Mouse (Mus musculus) retina, postnatal 7 days (tissue): Measurements from ENCODE around the gene Marveld3.

ENCODE experiments used
- DNase-seq: peaks from one replicate; pipeline ENCODE4 v3.0.0-alpha.2; 2012; ENCODE audit warnings: low read depth, low spot score

The Marveld3 gene

GRCm38 (mm10) chr8:109961693-109962367, at the start of gene Marveld3:
Marveld3 (minus strand) TSS chr8:109962203.
- DNase-seq, result peak; percentile 65

- peak; percentile 24 for DNase-seq
These were observed 48.9 kb upstream of the Marveld3 start for GRCm38 (mm10) chr8:110010868-110011267.

- no peak for DNase-seq
These were observed 47.0 kb upstream of the Marveld3 start for GRCm38 (mm10) chr8:110008995-110009446.

GRCm38 (mm10) chr8:110008228-110008994, 46.4 kb upstream of the Marveld3 start:
- DNase-seq, result no peak

GRCm38 (mm10) chr8:110006312-110007023, 44.5 kb upstream of the Marveld3 start:
- no peak for DNase-seq

- DNase-seq, result no peak
These were observed 42.3 kb upstream of the Marveld3 start for GRCm38 (mm10) chr8:110004300-110004699.

- DNase-seq, result no peak
These were observed 41.0 kb upstream of the Marveld3 start for GRCm38 (mm10) chr8:110002953-110003352.

- no peak for DNase-seq
These were observed 38.0 kb upstream of the Marveld3 start for GRCm38 (mm10) chr8:109999974-110000373.

- DNase-seq, result no peak
These were observed 36.1 kb upstream of the Marveld3 start for GRCm38 (mm10) chr8:109998066-109998465.

GRCm38 (mm10) chr8:109997381-109997780, 35.4 kb upstream of the Marveld3 start:
- DNase-seq, result no peak

- DNase-seq, result no peak
These were observed 30.9 kb upstream of the Marveld3 start for GRCm38 (mm10) chr8:109992951-109993350.

GRCm38 (mm10) chr8:109992166-109992565, 30.2 kb upstream of the Marveld3 start:
- DNase-seq, result no peak

- DNase-seq, result no peak
These were observed 28.2 kb upstream of the Marveld3 start, which contains the start of gene Tat for GRCm38 (mm10) chr8:109990224-109990623. Tat (plus strand) TSS chr8:109990437.

- DNase-seq, result no peak
These were observed 27.1 kb upstream of the Marveld3 start for GRCm38 (mm10) chr8:109989151-109989550.

GRCm38 (mm10) chr8:109987776-109988175, 25.8 kb upstream of the Marveld3 start:
- DNase-seq, result no peak

- DNase-seq, result no peak
These were observed 24.4 kb upstream of the Marveld3 start for GRCm38 (mm10) chr8:109986384-109986783.

GRCm38 (mm10) chr8:109983944-109984343, 21.9 kb upstream of the Marveld3 start:
- DNase-seq, result no peak

- DNase-seq, result no peak
These were observed 20.5 kb upstream of the Marveld3 start for GRCm38 (mm10) chr8:109982386-109983105.

GRCm38 (mm10) chr8:109979339-109979738, 17.3 kb upstream of the Marveld3 start:
- DNase-seq, result no peak

GRCm38 (mm10) chr8:109972901-109973300, 10.9 kb upstream of the Marveld3 start:
- no peak for DNase-seq

GRCm38 (mm10) chr8:109970323-109970722, 8.3 kb upstream of the Marveld3 start:
- DNase-seq, result no peak
